In the genomic region with DNA sequence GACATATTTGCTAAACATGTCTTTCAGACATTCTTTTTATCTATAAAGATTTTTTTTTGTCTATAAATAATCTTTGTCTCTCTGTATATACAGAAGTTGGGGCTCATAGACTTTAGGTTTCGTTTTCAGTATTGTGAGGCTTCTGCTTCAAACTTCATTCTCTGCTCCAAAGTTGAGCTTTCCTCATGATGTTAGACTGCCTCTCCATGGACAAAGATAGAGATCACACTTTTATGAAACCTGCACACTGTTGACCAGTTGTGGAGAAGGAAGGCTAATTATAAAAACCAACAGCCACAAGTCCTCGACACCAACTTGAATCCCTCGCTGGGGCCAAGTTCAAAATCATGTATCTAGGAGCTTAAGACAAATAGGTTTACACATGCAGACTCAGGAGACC, we compare ENCODE assay signal across 14 mouse cellular contexts.
A peak's percentile ranks its signal among the peaks of the same experiment; 100 is the strongest.
DNase-seq lines count a peak whose midpoint lies in the region; ATAC-seq and TF ChIP-seq lines count a peak whose summit lies in the region.
"Had no signal": no experiment of that assay in that cellular context is flagged by ENCODE, and none has a peak within 500 bp of the region (broad histone marks: within the 10 kb centered on the region; RNA-seq: fewer than 3 reads in every experiment).

No protein-coding gene starts in this region.

- TF ChIP-seq CTCF in heart, postnatal 0 days (IDR thresholded peaks at IDR 0.05; ENCODE audit: low read depth): peak; percentile 38
- TF ChIP-seq CTCF in brain, embryonic 14.5 days (IDR thresholded peaks at IDR 0.05; ENCODE audit: borderline replicate concordance, extremely low read depth, insufficient read depth, insufficient read length): no peak; the same call in 1 of the 2 replicates

- no peak overlapping the region for H3K4me3 ChIP-seq in heart, postnatal 0 days (ENCODE audit: low read depth, low read length)

- intact Hi-C loops in heart, postnatal 25 days (cut with DNase I): loop anchor here (1.0 kb wide), 2 partner anchors 475 to 762 kb away; no protein-coding TSS in a partner anchor
- intact Hi-C loops in left cerebral cortex, postnatal 25 days (cut with DNase I): loop anchor here (1.0 to 5.0 kb wide), 3 partner anchors 475 to 1071 kb away; a partner anchor contains a TSS

- WGBS in heart, postnatal 0 days: 67% methylated on average over 3 of the region's 3 CpGs

- no peaks in the 10 kb centered on the region for H3K9me3 ChIP-seq in heart, postnatal 0 days (replicated peaks; ENCODE audit: control insufficient read depth, low read length)

- ATAC-seq in cerebellum, adult (ENCODE audit: insufficient number of reproducible peaks, low FRiP score, low TSS enrichment): peak; percentile 75
- no peak for ATAC-seq in heart, postnatal 0 days (ENCODE audit: insufficient read depth, low read depth)

- H3K36me3 ChIP-seq in heart, postnatal 0 days (replicated peaks; ENCODE audit: control insufficient read depth, insufficient read depth, low read length): no peaks in the 10 kb centered on the region

- no peak overlapping the region for H3K27ac ChIP-seq in heart, postnatal 0 days (ENCODE audit: low read depth)

- no peak for DNase-seq in cerebellum, adult 11-12 months
- DNase-seq in heart, postnatal 0 days (ENCODE audit: low spot score): peak; percentile 11
- DNase-seq in heart, postnatal 25 days (ENCODE audit: low spot score): no peak
- peak; percentile 16 to 54 for DNase-seq in left cerebral cortex, postnatal 25 days (ENCODE audit: low spot score in 2 of 2)
- DNase-seq in left cerebral cortex, adult 11 months (ENCODE audit: low spot score): no peak
- peak; percentile 62 for DNase-seq in brain, embryonic 14.5 days (ENCODE audit: low read depth)
- no peak for DNase-seq in Muller cell, postnatal 12 days (ENCODE audit: inconsistent ontology term)
- DNase-seq: adrenal gland, postnatal 36 days; gastrocnemius, postnatal 14 days; kidney, adult 18-20 months; lung, postnatal 14 days; thymus, postnatal 25 days had no signal

- H3K4me1 ChIP-seq in heart, postnatal 0 days (ENCODE audit: control insufficient read depth, insufficient read depth): no peaks in the 10 kb centered on the region

- TF ChIP-seq POLR2A in brain, embryonic 14.5 days (IDR thresholded peaks at IDR 0.05; ENCODE audit: borderline replicate concordance, extremely low read depth, insufficient read depth, insufficient read length, poor library complexity, severe bottlenecking): no peak

- no peak overlapping the region for H3K4me2 ChIP-seq in heart, postnatal 0 days (ENCODE audit: low read depth, low read length)
- H3K4me2 ChIP-seq: liver, embryonic 11.5 days had no signal

- no peaks in the 10 kb centered on the region for H3K27me3 ChIP-seq in heart, postnatal 0 days (ENCODE audit: control insufficient read depth, insufficient read depth, low read length)

- H3K9ac ChIP-seq in heart, postnatal 0 days (replicated peaks; ENCODE audit: low read depth, low read length): no peak overlapping the region

- no peak for TF ChIP-seq EP300 in heart, postnatal 0 days (IDR thresholded peaks at IDR 0.05; ENCODE audit: low read depth)

Comparison
In these comparisons a context has a peak if more than half of its experiments do, and no peak if none do; other contexts are left out.
1. DNase-seq: peak in heart, postnatal 0 days (single experiment), left cerebral cortex, postnatal 25 days (2 of 2) and brain, embryonic 14.5 days (single experiment); none in cerebellum, adult 11-12 months (single experiment), heart, postnatal 25 days (single experiment), left cerebral cortex, adult 11 months (single experiment) and Muller cell, postnatal 12 days (single experiment).